Mouse (Mus musculus) cerebellum, adult 2 months (tissue): ENCODE measurements around the gene Gm11627.

Source experiments
- CTCF ChIP-seq: fragments of 200-500 bp; IDR thresholded peaks from 2 replicates; pipeline ENCODE4 v1.5.1; 2011; ENCODE audit warnings: low read depth, mild to moderate bottlenecking, control low read depth, low read length, moderate library complexity, borderline replicate concordance; ENCODE audit not compliant: insufficient read depth
- POLR2A ChIP-seq: fragments of 200-500 bp; IDR thresholded peaks from 2 replicates; pipeline ENCODE4 v1.6.1; 2011; ENCODE audit warnings: low read length, control low read depth, borderline replicate concordance; ENCODE audit not compliant: insufficient read depth

DNA sequence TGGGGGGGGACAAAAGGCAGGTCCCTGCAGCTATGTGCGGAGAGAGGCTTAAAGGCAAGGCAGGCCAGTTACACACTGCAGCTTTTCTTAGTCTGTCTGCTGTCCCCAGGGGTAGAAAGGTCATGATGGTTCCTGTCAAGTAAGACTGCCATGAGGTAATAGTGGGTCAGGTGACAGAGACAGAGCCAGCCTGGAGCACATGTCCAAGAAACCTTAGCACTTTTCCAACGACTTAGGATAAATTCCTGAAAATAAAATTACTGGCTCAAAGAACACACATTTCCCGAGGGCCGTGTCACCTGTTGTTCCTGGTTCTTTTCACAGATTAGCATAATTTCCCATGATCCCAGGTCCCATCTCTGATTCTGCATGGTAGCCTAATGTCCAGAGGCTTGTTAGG is 31.0 kb upstream of the Gm11627 start:
- TF ChIP-seq CTCF: no peak
- no peak for TF ChIP-seq POLR2A
